Mouse (Mus musculus) right cerebral cortex, postnatal 14 days (tissue): ENCODE data around the gene Vcp.

Experiments
- DNase-seq: peaks from one replicate; pipeline ENCODE4 v3.0.0; 2022

The Vcp gene

GRCm38 (mm10) chr4:42943341-42943740 lies 57.0 kb downstream of the Vcp start:
- DNase-seq, result peak; percentile 16

- DNase-seq, result no peak
Observed at GRCm38 (mm10) chr4:42941396-42941795, 58.9 kb downstream of the Vcp start.

DNA sequence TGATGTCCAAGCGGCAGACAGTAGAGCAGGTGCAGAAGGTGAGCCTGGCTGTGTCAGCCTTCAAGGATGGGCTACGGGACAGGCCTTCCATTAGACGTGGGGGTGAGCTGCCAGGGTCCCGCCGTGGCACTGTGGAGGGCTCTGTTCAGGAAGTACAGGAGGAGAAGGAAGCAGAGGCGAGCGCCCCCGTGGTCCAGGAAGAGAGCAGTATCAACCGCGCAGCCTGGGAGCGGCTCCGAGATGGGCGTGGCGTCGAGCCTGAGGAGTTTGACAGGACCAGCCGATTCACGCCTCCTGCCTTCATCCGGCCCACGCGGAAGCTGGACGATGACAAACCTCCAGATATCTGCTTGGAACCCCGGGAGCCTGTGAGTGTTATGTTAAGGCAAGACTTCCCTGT lies 66.7 kb downstream of the Vcp start:
- DNase-seq, result peak; percentile 63

DNA sequence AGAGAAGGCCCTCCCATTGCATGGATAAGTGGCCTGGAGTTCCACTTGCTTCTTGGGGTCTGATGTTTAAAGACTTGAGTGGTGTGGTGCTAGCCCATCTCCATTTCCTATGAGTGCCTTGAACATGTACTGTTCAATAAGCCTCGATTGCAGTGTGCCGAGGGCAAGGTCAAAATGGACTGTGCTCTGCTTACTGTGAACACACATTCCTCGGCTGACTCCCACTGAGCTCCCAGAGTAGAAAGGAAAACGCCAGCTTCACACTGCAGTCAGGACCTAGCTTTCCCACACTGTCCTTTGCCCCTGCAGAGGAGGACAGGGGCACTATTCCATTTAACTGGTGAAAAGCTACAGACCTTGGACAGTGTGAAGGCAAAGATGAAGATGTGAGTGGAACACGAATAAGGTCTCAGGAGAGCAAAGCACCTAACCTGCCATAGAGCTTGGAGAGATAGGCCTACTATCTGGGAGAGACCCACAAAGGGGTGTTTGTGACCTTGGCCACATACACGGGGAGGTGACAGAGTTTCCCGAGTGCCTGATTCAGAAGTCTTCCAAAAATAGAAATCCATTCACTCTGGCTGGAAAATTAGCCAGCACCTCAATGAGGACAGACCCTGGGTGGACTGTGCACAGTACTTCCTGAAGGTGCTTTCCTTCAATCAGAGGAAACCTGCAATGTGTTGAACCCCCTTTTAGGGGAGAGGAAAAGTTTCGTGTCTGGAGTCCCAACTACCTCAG lies 67.9 kb downstream of the Vcp start:
- no peak for DNase-seq
